Mouse (Mus musculus): ENCODE measurements around the gene Fabp6. TPM values are rescaled to one million over a fixed set of nuclear protein-coding genes. Genes with fewer than 3 reads are reported as not detected.
A peak's percentile ranks its signal among the peaks of the same experiment; 100 is the strongest.

Fabp6 gene
- total RNA-seq, 1 experiment = not detected

- H3K36me3 ChIP-seq (ENCODE audit: control insufficient read depth, insufficient read depth, low read length, poor library complexity, severe bottlenecking) = no peaks in the 10 kb centered on the region
- H3K9ac ChIP-seq (ENCODE audit: insufficient read depth, low read depth, low read length, poor library complexity, severe bottlenecking) = no peak overlapping the region
- in situ Hi-C loops (cut with MboI; ENCODE audit: low sequenced_read_pairs in 2 of 2, unreplicated experiment in 2 of 2) = no loop called here
- no peaks in the 10 kb centered on the region for H3K9me3 ChIP-seq (ENCODE audit: control insufficient read depth, insufficient read depth, low read depth, low read length)
- no peak overlapping the region for H3K4me3 ChIP-seq (ENCODE audit: insufficient read depth in 1 of 2, low read depth in 1 of 2, low read length in 2 of 2, poor library complexity in 1 of 2, severe bottlenecking in 1 of 2)
- no peak for DNase-seq (ENCODE audit: low read depth, low spot score)
- TF ChIP-seq HCFC1 (IDR thresholded peaks at IDR 0.05; ENCODE audit: borderline replicate concordance, insufficient read depth, low read length) = no peak
- TF ChIP-seq MAFK (IDR thresholded peaks at IDR 0.05; ENCODE audit: insufficient read depth, low read depth, low read length) = no peak
- no peak for TF ChIP-seq ZNF384 (IDR thresholded peaks at IDR 0.05; ENCODE audit: low read depth, low read length)
- no peak for TF ChIP-seq ZC3H11A (IDR thresholded peaks at IDR 0.05; ENCODE audit: borderline replicate concordance, low read depth, low read length)
- no peak for TF ChIP-seq CHD2 (IDR thresholded peaks at IDR 0.05; ENCODE audit: low read depth, low read length)
- H3K27ac ChIP-seq (ENCODE audit: insufficient read depth, low read depth, low read length, poor library complexity, severe bottlenecking) = no peak overlapping the region
- H3K4me1 ChIP-seq (ENCODE audit: control insufficient read depth in 2 of 2, insufficient read depth in 2 of 2, low read length in 2 of 2, poor library complexity in 1 of 2) = peaks cover 0 to 17% of the 10 kb centered on the region in 2 experiments; a peak in 2 of 4 replicates
These were observed 30.3 kb upstream of the Fabp6 start for GRCm38 (mm10) chr11:43631645-43632044.

GRCm38 (mm10) chr11:43626927-43627645 lies 25.7 kb upstream of the Fabp6 start:
- Histone ChIP-seq H3K9me3 (ENCODE audit: control insufficient read depth, insufficient read depth, low read depth, low read length) (no peaks in the 10 kb centered on the region), H3K4me3 (ENCODE audit: insufficient read depth in 1 of 2, low read depth in 1 of 2, low read length in 2 of 2, poor library complexity in 1 of 2, severe bottlenecking in 1 of 2) (peak overlapping the region in 1 of 2 experiments; percentile 68; a peak in 2 of 4 replicates), H3K36me3 (ENCODE audit: control insufficient read depth, insufficient read depth, low read length, poor library complexity, severe bottlenecking) (no peaks in the 10 kb centered on the region), H3K27ac (ENCODE audit: insufficient read depth, low read depth, low read length, poor library complexity, severe bottlenecking) (peak overlapping the region; percentile 68; the same call in 1 of the 2 replicates), H3K4me1 (ENCODE audit: control insufficient read depth in 2 of 2, insufficient read depth in 2 of 2, low read length in 2 of 2, poor library complexity in 1 of 2) (peaks cover 2 to 19% of the 10 kb centered on the region in 2 experiments; a peak in 3 of 4 replicates), H3K9ac (ENCODE audit: insufficient read depth, low read depth, low read length, poor library complexity, severe bottlenecking) (peak overlapping the region; percentile 42; the same call in 1 of the 2 replicates)
- DNase-seq (ENCODE audit: low read depth, low spot score) = no peak
- TF ChIP-seq ZNF384 (IDR thresholded peaks at IDR 0.05; ENCODE audit: low read depth, low read length) = no peak
- no peak for TF ChIP-seq CHD2 (IDR thresholded peaks at IDR 0.05; ENCODE audit: low read depth, low read length)
- TF ChIP-seq ZC3H11A (IDR thresholded peaks at IDR 0.05; ENCODE audit: borderline replicate concordance, low read depth, low read length) = no peak
- no peak for TF ChIP-seq HCFC1 (IDR thresholded peaks at IDR 0.05; ENCODE audit: borderline replicate concordance, insufficient read depth, low read length)
- TF ChIP-seq MAFK (IDR thresholded peaks at IDR 0.05; ENCODE audit: insufficient read depth, low read depth, low read length) = no peak
- in situ Hi-C loops (cut with MboI; ENCODE audit: low sequenced_read_pairs in 2 of 2, unreplicated experiment in 2 of 2) = no loop called here

GRCm38 (mm10) chr11:43626300-43626926 lies 25.1 kb upstream of the Fabp6 start:
- H3K4me1 ChIP-seq (ENCODE audit: control insufficient read depth in 2 of 2, insufficient read depth in 2 of 2, low read length in 2 of 2, poor library complexity in 1 of 2) = peaks cover 3 to 22% of the 10 kb centered on the region in 2 experiments; a peak in 3 of 4 replicates
- in situ Hi-C loops (cut with MboI; ENCODE audit: low sequenced_read_pairs in 2 of 2, unreplicated experiment in 2 of 2) = no loop called here
- no peaks in the 10 kb centered on the region for H3K36me3 ChIP-seq (ENCODE audit: control insufficient read depth, insufficient read depth, low read length, poor library complexity, severe bottlenecking)
- peak; percentile 43; the same call in 1 of the 2 replicates for TF ChIP-seq ZNF384 (IDR thresholded peaks at IDR 0.05; ENCODE audit: low read depth, low read length)
- TF ChIP-seq ZC3H11A (IDR thresholded peaks at IDR 0.05; ENCODE audit: borderline replicate concordance, low read depth, low read length) = no peak
- peak overlapping the region; percentile 27 to 68; a peak in 3 of 4 replicates for H3K4me3 ChIP-seq (ENCODE audit: insufficient read depth in 1 of 2, low read depth in 1 of 2, low read length in 2 of 2, poor library complexity in 1 of 2, severe bottlenecking in 1 of 2)
- H3K9ac ChIP-seq (ENCODE audit: insufficient read depth, low read depth, low read length, poor library complexity, severe bottlenecking) = peak overlapping the region; percentile 42; the same call in 1 of the 2 replicates
- no peaks in the 10 kb centered on the region for H3K9me3 ChIP-seq (ENCODE audit: control insufficient read depth, insufficient read depth, low read depth, low read length)
- peak; percentile 47 for DNase-seq (ENCODE audit: low read depth, low spot score)
- H3K27ac ChIP-seq (ENCODE audit: insufficient read depth, low read depth, low read length, poor library complexity, severe bottlenecking) = peak overlapping the region; percentile 68; the same call in 1 of the 2 replicates

GRCm38 (mm10) chr11:43624341-43624740 lies 23.0 kb upstream of the Fabp6 start:
- no peaks in the 10 kb centered on the region for H3K9me3 ChIP-seq (ENCODE audit: control insufficient read depth, insufficient read depth, low read depth, low read length)
- H3K27ac ChIP-seq (ENCODE audit: insufficient read depth, low read depth, low read length, poor library complexity, severe bottlenecking) = no peak overlapping the region
- no peaks in the 10 kb centered on the region for H3K36me3 ChIP-seq (ENCODE audit: control insufficient read depth, insufficient read depth, low read length, poor library complexity, severe bottlenecking)
- no peak for DNase-seq (ENCODE audit: low read depth, low spot score)
- no peak overlapping the region for H3K4me3 ChIP-seq (ENCODE audit: insufficient read depth in 1 of 2, low read depth in 1 of 2, low read length in 2 of 2, poor library complexity in 1 of 2, severe bottlenecking in 1 of 2)
- H3K4me1 ChIP-seq (ENCODE audit: control insufficient read depth in 2 of 2, insufficient read depth in 2 of 2, low read length in 2 of 2, poor library complexity in 1 of 2) = peaks cover 8 to 29% of the 10 kb centered on the region in 2 experiments; a peak in 3 of 4 replicates
- in situ Hi-C loops (cut with MboI; ENCODE audit: low sequenced_read_pairs in 2 of 2, unreplicated experiment in 2 of 2) = no loop called here
- peak; percentile 42; the same call in 1 of the 2 replicates for TF ChIP-seq ZNF384 (IDR thresholded peaks at IDR 0.05; ENCODE audit: low read depth, low read length)
- TF ChIP-seq HCFC1 (IDR thresholded peaks at IDR 0.05; ENCODE audit: borderline replicate concordance, insufficient read depth, low read length) = no peak
- TF ChIP-seq MAFK (IDR thresholded peaks at IDR 0.05; ENCODE audit: insufficient read depth, low read depth, low read length) = no peak
- TF ChIP-seq ZC3H11A (IDR thresholded peaks at IDR 0.05; ENCODE audit: borderline replicate concordance, low read depth, low read length) = no peak
- no peak overlapping the region for H3K9ac ChIP-seq (ENCODE audit: insufficient read depth, low read depth, low read length, poor library complexity, severe bottlenecking)

Data from ES-E14 (cell line).